Mouse (Mus musculus): ENCODE results near the gene Ddx20. TPM values are rescaled to one million over a fixed set of nuclear protein-coding genes. Genes with fewer than 3 reads are reported as not detected.

Gene Ddx20
- polyA plus RNA-seq, 1 experiment from 2014 or later: 34.6 TPM

GRCm38 (mm10) chr3:105712827-105713226 lies 25.5 kb upstream of the Ddx20 start:
- H3K9me3 ChIP-seq (ENCODE audit: control insufficient read depth, low read depth, low read length): no peaks in the 10 kb centered on the region
- H3K4me2 ChIP-seq (replicated peaks; ENCODE audit: low read depth, low read length): no peak overlapping the region
- no peaks in the 10 kb centered on the region for H3K27me3 ChIP-seq (ENCODE audit: control insufficient read depth, insufficient read depth, low read length)
- no peak overlapping the region for H3K4me3 ChIP-seq (ENCODE audit: low read depth, low read length)
- no peaks in the 10 kb centered on the region for H3K36me3 ChIP-seq (ENCODE audit: control insufficient read depth, insufficient read depth, low read length)
- no peak overlapping the region for H3K9ac ChIP-seq (replicated peaks; ENCODE audit: low read depth, low read length)
- no peak for ATAC-seq (ENCODE audit: insufficient number of reproducible peaks, insufficient read depth, low FRiP score, low read depth)
- H3K27ac ChIP-seq (ENCODE audit: low read length): no peak overlapping the region
- peaks cover 3% of the 10 kb centered on the region; the same call in 1 of the 2 replicates for H3K4me1 ChIP-seq (ENCODE audit: control insufficient read depth, insufficient read depth, low read length)

GRCm38 (mm10) chr3:105711741-105712140 lies 24.4 kb upstream of the Ddx20 start:
- Histone ChIP-seq H3K36me3 (ENCODE audit: control insufficient read depth, insufficient read depth, low read length) (no peaks in the 10 kb centered on the region), H3K4me3 (ENCODE audit: low read depth, low read length) (no peak overlapping the region), H3K9ac (replicated peaks; ENCODE audit: low read depth, low read length) (no peak overlapping the region), H3K4me1 (ENCODE audit: control insufficient read depth, insufficient read depth, low read length) (peaks cover 5% of the 10 kb centered on the region; the same call in 1 of the 2 replicates), H3K9me3 (ENCODE audit: control insufficient read depth, low read depth, low read length) (no peaks in the 10 kb centered on the region), H3K27ac (ENCODE audit: low read length) (no peak overlapping the region), H3K27me3 (ENCODE audit: control insufficient read depth, insufficient read depth, low read length) (no peaks in the 10 kb centered on the region), H3K4me2 (replicated peaks; ENCODE audit: low read depth, low read length) (no peak overlapping the region)
- no peak for ATAC-seq (ENCODE audit: insufficient number of reproducible peaks, insufficient read depth, low FRiP score, low read depth)
- WGBS: 68% methylated on average over 7 of the region's 7 CpGs

GRCm38 (mm10) chr3:105710246-105710645 lies 22.9 kb upstream of the Ddx20 start:
- Histone ChIP-seq H3K9me3 (ENCODE audit: control insufficient read depth, low read depth, low read length) (no peaks in the 10 kb centered on the region), H3K27me3 (ENCODE audit: control insufficient read depth, insufficient read depth, low read length) (no peaks in the 10 kb centered on the region), H3K4me3 (ENCODE audit: low read depth, low read length) (no peak overlapping the region), H3K36me3 (ENCODE audit: control insufficient read depth, insufficient read depth, low read length) (no peaks in the 10 kb centered on the region), H3K27ac (ENCODE audit: low read length) (no peak overlapping the region), H3K4me1 (ENCODE audit: control insufficient read depth, insufficient read depth, low read length) (peaks cover 8% of the 10 kb centered on the region; the same call in 1 of the 2 replicates), H3K9ac (replicated peaks; ENCODE audit: low read depth, low read length) (no peak overlapping the region), H3K4me2 (replicated peaks; ENCODE audit: low read depth, low read length) (no peak overlapping the region)
- WGBS: 71% methylated on average over 6 of the region's 6 CpGs
- no peak for ATAC-seq (ENCODE audit: insufficient number of reproducible peaks, insufficient read depth, low FRiP score, low read depth)

- H3K4me2 ChIP-seq (replicated peaks; ENCODE audit: low read depth, low read length): no peak overlapping the region
- no peak overlapping the region for H3K4me3 ChIP-seq (ENCODE audit: low read depth, low read length)
- no peaks in the 10 kb centered on the region for H3K9me3 ChIP-seq (ENCODE audit: control insufficient read depth, low read depth, low read length)
- no peaks in the 10 kb centered on the region for H3K27me3 ChIP-seq (ENCODE audit: control insufficient read depth, insufficient read depth, low read length)
- H3K9ac ChIP-seq (replicated peaks; ENCODE audit: low read depth, low read length): no peak overlapping the region; the same call in 1 of the 2 replicates
- H3K36me3 ChIP-seq (ENCODE audit: control insufficient read depth, insufficient read depth, low read length): no peaks in the 10 kb centered on the region
- no peak overlapping the region for H3K27ac ChIP-seq (ENCODE audit: low read length)
- 30% methylated on average over 7 of the region's 7 CpGs for WGBS
- peaks cover 5% of the 10 kb centered on the region; the same call in 1 of the 2 replicates for H3K4me1 ChIP-seq (ENCODE audit: control insufficient read depth, insufficient read depth, low read length)
- ATAC-seq (ENCODE audit: insufficient number of reproducible peaks, insufficient read depth, low FRiP score, low read depth): no peak
Observed at GRCm38 (mm10) chr3:105707590-105707989, 20.2 kb upstream of the Ddx20 start.

- Histone ChIP-seq H3K4me1 (ENCODE audit: control insufficient read depth, insufficient read depth, low read length) (peaks cover 5% of the 10 kb centered on the region; the same call in 1 of the 2 replicates), H3K36me3 (ENCODE audit: control insufficient read depth, insufficient read depth, low read length) (no peaks in the 10 kb centered on the region), H3K27ac (ENCODE audit: low read length) (no peak overlapping the region), H3K4me3 (ENCODE audit: low read depth, low read length) (no peak overlapping the region), H3K9ac (replicated peaks; ENCODE audit: low read depth, low read length) (no peak overlapping the region), H3K27me3 (ENCODE audit: control insufficient read depth, insufficient read depth, low read length) (no peaks in the 10 kb centered on the region), H3K9me3 (ENCODE audit: control insufficient read depth, low read depth, low read length) (no peaks in the 10 kb centered on the region), H3K4me2 (replicated peaks; ENCODE audit: low read depth, low read length) (no peak overlapping the region)
- 61% methylated on average over 4 of the region's 4 CpGs for WGBS
- no peak for ATAC-seq (ENCODE audit: insufficient number of reproducible peaks, insufficient read depth, low FRiP score, low read depth)
Observed at GRCm38 (mm10) chr3:105706366-105707020, 19.1 kb upstream of the Ddx20 start.

GRCm38 (mm10) chr3:105705561-105705960 lies 18.2 kb upstream of the Ddx20 start:
- H3K4me1 ChIP-seq (ENCODE audit: control insufficient read depth, insufficient read depth, low read length): peaks cover 5% of the 10 kb centered on the region; the same call in 1 of the 2 replicates
- H3K4me2 ChIP-seq (replicated peaks; ENCODE audit: low read depth, low read length): peak overlapping the region; percentile 99
- H3K9me3 ChIP-seq (ENCODE audit: control insufficient read depth, low read depth, low read length): no peaks in the 10 kb centered on the region
- ATAC-seq (ENCODE audit: insufficient number of reproducible peaks, insufficient read depth, low FRiP score, low read depth): no peak
- H3K4me3 ChIP-seq (ENCODE audit: low read depth, low read length): peak overlapping the region; percentile 46
- peak overlapping the region; percentile 39; the same call in 1 of the 2 replicates for H3K9ac ChIP-seq (replicated peaks; ENCODE audit: low read depth, low read length)
- 21% methylated on average over 3 of the region's 3 CpGs for WGBS
- no peaks in the 10 kb centered on the region for H3K36me3 ChIP-seq (ENCODE audit: control insufficient read depth, insufficient read depth, low read length)
- H3K27me3 ChIP-seq (ENCODE audit: control insufficient read depth, insufficient read depth, low read length): no peaks in the 10 kb centered on the region
- H3K27ac ChIP-seq (ENCODE audit: low read length): no peak overlapping the region

- Histone ChIP-seq H3K4me2 (replicated peaks; ENCODE audit: low read depth, low read length) (peak overlapping the region; percentile 99), H3K36me3 (ENCODE audit: control insufficient read depth, insufficient read depth, low read length) (no peaks in the 10 kb centered on the region), H3K9ac (replicated peaks; ENCODE audit: low read depth, low read length) (peak overlapping the region; percentile 39; the same call in 1 of the 2 replicates), H3K4me3 (ENCODE audit: low read depth, low read length) (peak overlapping the region; percentile 46), H3K4me1 (ENCODE audit: control insufficient read depth, insufficient read depth, low read length) (peaks cover 5% of the 10 kb centered on the region; the same call in 1 of the 2 replicates), H3K27ac (ENCODE audit: low read length) (no peak overlapping the region), H3K27me3 (ENCODE audit: control insufficient read depth, insufficient read depth, low read length) (no peaks in the 10 kb centered on the region), H3K9me3 (ENCODE audit: control insufficient read depth, low read depth, low read length) (no peaks in the 10 kb centered on the region)
- peak; percentile 71; the same call in 1 of the 2 replicates for ATAC-seq (ENCODE audit: insufficient number of reproducible peaks, insufficient read depth, low FRiP score, low read depth)
- WGBS: under 1% methylated on average over 28 of the region's 28 CpGs
Observed at GRCm38 (mm10) chr3:105705061-105705549, 17.7 kb upstream of the Ddx20 start.

GRCm38 (mm10) chr3:105704031-105705008 lies 16.9 kb upstream of the Ddx20 start, which contains the start of gene Inka2:
Gene Inka2 (plus strand): TSS chr3:105704599.
- no peak within 1 kb of the TSS for H3K27ac ChIP-seq (ENCODE audit: low read length)
- peak; percentile 95 for ATAC-seq (ENCODE audit: insufficient number of reproducible peaks, insufficient read depth, low FRiP score, low read depth)
- 6% methylated on average over 39 of the region's 43 CpGs for WGBS

More at GRCm38 (mm10) chr3:105704031-105705008, 16.9 kb upstream of the Ddx20 start, which contains the start of gene Inka2:
- H3K27me3 ChIP-seq (ENCODE audit: control insufficient read depth, insufficient read depth, low read length): no peaks in the 10 kb centered on the region
- no peaks in the 10 kb centered on the region for H3K9me3 ChIP-seq (ENCODE audit: control insufficient read depth, low read depth, low read length)
- peaks cover 5% of the 10 kb centered on the region; the same call in 1 of the 2 replicates for H3K4me1 ChIP-seq (ENCODE audit: control insufficient read depth, insufficient read depth, low read length)
- H3K4me3 ChIP-seq (ENCODE audit: low read depth, low read length): peak within 1 kb of the TSS; percentile 46
- peak within 1 kb of the TSS; percentile 39; the same call in 1 of the 2 replicates for H3K9ac ChIP-seq (replicated peaks; ENCODE audit: low read depth, low read length)
- no peaks in the 10 kb centered on the region for H3K36me3 ChIP-seq (ENCODE audit: control insufficient read depth, insufficient read depth, low read length)
- H3K4me2 ChIP-seq (replicated peaks; ENCODE audit: low read depth, low read length): peak within 1 kb of the TSS; percentile 99
